Mouse (Mus musculus) embryo, embryonic 11 days (tissue): ENCODE data around the gene Cpeb3.
"Not testable (repeated sequence)": the region's sequence is repeated elsewhere in the genome, so short reads cannot be mapped to it uniquely, and the experiment has no call there.

Source experiments
- DNase-seq: peaks from one replicate; pipeline ENCODE4 v3.0.0-alpha.2; 2015

Gene Cpeb3

GRCm38 (mm10) chr19:37078064-37078463 lies 130.3 kb downstream of the Cpeb3 start:
- no peak for DNase-seq

GRCm38 (mm10) chr19:37077258-37077657 lies 131.1 kb downstream of the Cpeb3 start:
- not testable (repeated sequence) for DNase-seq

- DNase-seq = no peak
These were observed 131.8 kb downstream of the Cpeb3 start for GRCm38 (mm10) chr19:37076646-37077045.

GRCm38 (mm10) chr19:37076116-37076515 lies 132.3 kb downstream of the Cpeb3 start:
- no peak for DNase-seq

GRCm38 (mm10) chr19:37075690-37076089 lies 132.7 kb downstream of the Cpeb3 start:
- DNase-seq = no peak

GRCm38 (mm10) chr19:37074726-37075125 lies 133.7 kb downstream of the Cpeb3 start:
- DNase-seq = no peak

- DNase-seq = no peak
These were observed 134.1 kb downstream of the Cpeb3 start for GRCm38 (mm10) chr19:37074276-37074675.

GRCm38 (mm10) chr19:37072871-37073629 lies 135.4 kb downstream of the Cpeb3 start:
- DNase-seq = no peak

GRCm38 (mm10) chr19:37069243-37069642 lies 139.2 kb downstream of the Cpeb3 start:
- DNase-seq = no peak

GRCm38 (mm10) chr19:37060078-37060477 lies 148.3 kb downstream of the Cpeb3 start:
- no peak for DNase-seq

GRCm38 (mm10) chr19:37059623-37060022 lies 148.8 kb downstream of the Cpeb3 start:
- DNase-seq = no peak

- DNase-seq = no peak
These were observed 151.1 kb downstream of the Cpeb3 start for GRCm38 (mm10) chr19:37057161-37057905.

- DNase-seq = no peak
These were observed 152.3 kb downstream of the Cpeb3 start for GRCm38 (mm10) chr19:37055976-37056556.

GRCm38 (mm10) chr19:37050643-37051345 lies 157.6 kb downstream of the Cpeb3 start:
- DNase-seq = peak; percentile 76

GRCm38 (mm10) chr19:37048507-37048906 lies 159.9 kb downstream of the Cpeb3 start:
- DNase-seq = no peak

GRCm38 (mm10) chr19:37044431-37044830 lies 164.0 kb downstream of the Cpeb3 start:
- no peak for DNase-seq

- DNase-seq = no peak
These were observed 167.5 kb downstream of the Cpeb3 start for GRCm38 (mm10) chr19:37040906-37041305.

- DNase-seq = no peak
These were observed 176.0 kb downstream of the Cpeb3 start for GRCm38 (mm10) chr19:37032364-37032763.

- DNase-seq = no peak
These were observed 177.0 kb downstream of the Cpeb3 start for GRCm38 (mm10) chr19:37031446-37031845.

- DNase-seq = no peak
These were observed 178.6 kb downstream of the Cpeb3 start for GRCm38 (mm10) chr19:37029771-37030170.

- DNase-seq = no peak
These were observed 182.0 kb downstream of the Cpeb3 start for GRCm38 (mm10) chr19:37026408-37026807.

GRCm38 (mm10) chr19:37025839-37026319 lies 182.5 kb downstream of the Cpeb3 start:
- no peak for DNase-seq

GRCm38 (mm10) chr19:37022146-37022545 lies 186.3 kb downstream of the Cpeb3 start:
- DNase-seq = no peak
